Mouse (Mus musculus): ENCODE results near the gene Cd276. TPM values are rescaled to one million over a fixed set of nuclear protein-coding genes. Genes with fewer than 3 reads are reported as not detected.
A peak's percentile ranks its signal among the peaks of the same experiment; 100 is the strongest.

Gene Cd276
- polyA plus RNA-seq, 1 experiment: 1.3 TPM

DNA sequence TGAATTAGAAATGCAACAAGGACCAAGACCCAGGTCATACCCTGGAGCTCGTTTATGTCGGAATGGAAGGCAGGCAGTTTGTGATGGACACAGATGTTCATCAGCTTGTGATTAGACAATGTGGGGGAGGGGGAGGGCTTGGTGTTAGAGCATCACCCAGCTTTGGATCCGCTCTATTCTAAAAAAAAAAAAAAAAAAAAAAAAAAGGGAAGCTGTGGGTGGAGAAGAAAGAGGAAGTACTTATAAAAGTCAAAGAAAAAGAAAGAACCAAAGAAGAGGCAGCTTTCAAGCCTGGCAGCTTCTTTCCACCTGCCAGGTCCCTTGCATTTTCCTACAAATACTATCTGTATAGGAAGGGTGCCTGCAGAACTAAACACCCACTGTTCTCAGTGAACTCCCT is 17.5 kb downstream of the Cd276 start:
- no peak for TF ChIP-seq POLR2A (IDR thresholded peaks at IDR 0.05; ENCODE audit: low read depth, low read length)
- no peak for TF ChIP-seq CTCF (conservative IDR thresholded peaks at IDR 0.05; ENCODE audit: insufficient read depth, insufficient read length, low read depth, low read length)
- Histone ChIP-seq H3K27ac (ENCODE audit: insufficient read depth, low read depth, low read length) (no peak overlapping the region), H3K4me1 (ENCODE audit: control insufficient read depth, insufficient read depth, low read length) (peaks cover 5% of the 10 kb centered on the region), H3K27me3 (replicated peaks; ENCODE audit: control insufficient read depth, insufficient read depth, low read length) (no peaks in the 10 kb centered on the region), H3K4me3 (ENCODE audit: insufficient read depth, low read depth, low read length) (no peak overlapping the region), H3K36me3 (ENCODE audit: control insufficient read depth, insufficient read depth, low read length) (no peaks in the 10 kb centered on the region)
- 82% methylated on average over 3 of the region's 3 CpGs for WGBS
- no peak for DNase-seq

DNA sequence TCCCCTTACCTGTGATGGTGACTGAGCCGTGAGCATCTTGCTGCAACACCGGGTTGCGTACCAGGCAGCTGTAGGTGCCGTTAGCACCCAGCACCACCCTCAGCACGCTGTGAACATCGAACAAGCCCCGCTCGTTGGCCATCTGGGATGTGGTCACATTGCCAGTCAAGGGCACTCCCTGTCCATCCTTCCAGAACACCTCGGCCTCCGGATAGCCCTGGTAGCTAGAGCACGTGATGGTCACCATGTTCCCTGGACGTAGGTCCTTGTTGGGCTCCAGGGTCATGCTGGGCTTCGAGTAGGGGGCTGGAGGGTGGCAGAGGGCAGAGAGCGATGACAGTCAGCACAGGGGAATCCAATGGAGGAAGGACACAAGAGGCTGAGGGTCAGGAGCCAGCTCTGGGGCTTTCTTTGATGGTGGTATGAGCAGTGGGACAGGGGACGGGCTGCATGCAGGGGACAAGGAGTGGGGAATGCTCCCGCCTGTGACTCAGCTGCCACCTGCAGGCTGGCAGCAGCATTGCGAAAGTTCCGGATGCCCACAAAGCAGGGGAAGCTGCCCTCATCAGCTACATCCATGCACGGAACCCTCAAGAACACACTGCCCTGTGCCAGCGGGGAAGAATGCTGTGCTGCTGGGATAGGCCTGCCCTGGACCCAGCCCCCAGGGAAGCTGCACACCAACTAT is 19.6 kb downstream of the Cd276 start:
- no peak for DNase-seq
- Histone ChIP-seq H3K36me3 (ENCODE audit: control insufficient read depth, insufficient read depth, low read length) (no peaks in the 10 kb centered on the region), H3K4me1 (ENCODE audit: control insufficient read depth, insufficient read depth, low read length) (no peaks in the 10 kb centered on the region), H3K4me3 (ENCODE audit: insufficient read depth, low read depth, low read length) (no peak overlapping the region), H3K27ac (ENCODE audit: insufficient read depth, low read depth, low read length) (no peak overlapping the region), H3K27me3 (replicated peaks; ENCODE audit: control insufficient read depth, insufficient read depth, low read length) (no peaks in the 10 kb centered on the region)
- 78% methylated on average over 20 of the region's 20 CpGs for WGBS
- TF ChIP-seq CTCF (conservative IDR thresholded peaks at IDR 0.05; ENCODE audit: insufficient read depth, insufficient read length, low read depth, low read length) (peak; percentile 62), POLR2A (IDR thresholded peaks at IDR 0.05; ENCODE audit: low read depth, low read length) (no peak)

DNA sequence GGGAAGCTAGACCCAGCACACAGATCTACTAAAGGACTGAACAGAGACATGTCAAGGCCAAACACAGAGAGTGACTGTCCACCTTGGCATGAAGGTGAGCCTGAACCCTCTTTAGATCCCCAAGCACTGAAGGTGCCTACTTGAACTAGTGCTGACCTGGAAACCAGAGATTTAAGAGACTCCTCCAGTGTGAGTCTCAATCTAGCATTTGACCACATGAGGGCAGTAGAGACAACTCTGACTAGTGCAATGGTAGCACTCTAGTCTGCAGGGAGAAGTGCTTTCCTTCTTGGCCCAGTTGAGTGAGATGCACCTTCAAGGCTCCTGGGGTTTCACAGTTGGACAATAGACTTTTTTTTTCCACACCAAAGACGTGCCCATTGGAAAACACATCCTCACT is 20.5 kb downstream of the Cd276 start:
- 55% methylated on average over 1 of the region's 1 CpGs for WGBS
- TF ChIP-seq POLR2A (IDR thresholded peaks at IDR 0.05; ENCODE audit: low read depth, low read length) (no peak), CTCF (conservative IDR thresholded peaks at IDR 0.05; ENCODE audit: insufficient read depth, insufficient read length, low read depth, low read length) (peak; percentile 49)
- Histone ChIP-seq H3K36me3 (ENCODE audit: control insufficient read depth, insufficient read depth, low read length) (no peaks in the 10 kb centered on the region), H3K27me3 (replicated peaks; ENCODE audit: control insufficient read depth, insufficient read depth, low read length) (no peaks in the 10 kb centered on the region), H3K4me3 (ENCODE audit: insufficient read depth, low read depth, low read length) (no peak overlapping the region), H3K4me1 (ENCODE audit: control insufficient read depth, insufficient read depth, low read length) (no peaks in the 10 kb centered on the region), H3K27ac (ENCODE audit: insufficient read depth, low read depth, low read length) (no peak overlapping the region)
- DNase-seq: peak; percentile 68

DNA sequence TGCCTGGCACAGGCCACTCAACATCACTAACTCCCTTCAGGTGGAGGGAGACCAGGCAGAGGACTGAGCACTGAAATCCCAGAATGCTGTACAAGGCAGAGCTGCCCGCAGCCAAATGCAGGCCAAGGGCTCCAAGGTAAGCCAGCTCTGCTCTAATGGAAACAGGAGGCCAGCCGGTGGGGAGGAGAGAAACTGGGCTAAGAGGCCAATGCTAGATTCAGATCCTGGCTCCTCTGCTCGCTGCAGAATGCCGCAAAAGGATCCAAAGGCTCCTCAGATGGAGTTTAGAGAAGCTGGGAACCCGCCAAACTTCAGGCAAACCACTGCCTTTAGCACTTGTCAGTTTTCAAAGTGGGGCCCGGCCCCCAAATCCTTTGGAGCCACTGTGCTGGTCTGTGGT is 21.9 kb downstream of the Cd276 start:
- Histone ChIP-seq H3K4me3 (ENCODE audit: insufficient read depth, low read depth, low read length) (no peak overlapping the region), H3K36me3 (ENCODE audit: control insufficient read depth, insufficient read depth, low read length) (no peaks in the 10 kb centered on the region), H3K4me1 (ENCODE audit: control insufficient read depth, insufficient read depth, low read length) (no peaks in the 10 kb centered on the region), H3K27ac (ENCODE audit: insufficient read depth, low read depth, low read length) (no peak overlapping the region), H3K27me3 (replicated peaks; ENCODE audit: control insufficient read depth, insufficient read depth, low read length) (no peaks in the 10 kb centered on the region)
- TF ChIP-seq POLR2A (IDR thresholded peaks at IDR 0.05; ENCODE audit: low read depth, low read length): no peak
- no peak for TF ChIP-seq CTCF (conservative IDR thresholded peaks at IDR 0.05; ENCODE audit: insufficient read depth, insufficient read length, low read depth, low read length)
- WGBS: 93% methylated on average over 6 of the region's 6 CpGs
- no peak for DNase-seq

- TF ChIP-seq POLR2A (IDR thresholded peaks at IDR 0.05; ENCODE audit: low read depth, low read length) (no peak), CTCF (conservative IDR thresholded peaks at IDR 0.05; ENCODE audit: insufficient read depth, insufficient read length, low read depth, low read length) (no peak)
- Histone ChIP-seq H3K27me3 (replicated peaks; ENCODE audit: control insufficient read depth, insufficient read depth, low read length) (no peaks in the 10 kb centered on the region), H3K4me1 (ENCODE audit: control insufficient read depth, insufficient read depth, low read length) (no peaks in the 10 kb centered on the region), H3K27ac (ENCODE audit: insufficient read depth, low read depth, low read length) (no peak overlapping the region), H3K36me3 (ENCODE audit: control insufficient read depth, insufficient read depth, low read length) (no peaks in the 10 kb centered on the region), H3K4me3 (ENCODE audit: insufficient read depth, low read depth, low read length) (no peak overlapping the region)
- DNase-seq: no peak
- 89% methylated on average over 4 of the region's 4 CpGs for WGBS
Observed at GRCm38 (mm10) chr9:58532236-58532635, 23.0 kb downstream of the Cd276 start.

GRCm38 (mm10) chr9:58530407-58530806 is 24.8 kb downstream of the Cd276 start:
- TF ChIP-seq CTCF (conservative IDR thresholded peaks at IDR 0.05; ENCODE audit: insufficient read depth, insufficient read length, low read depth, low read length) (no peak), POLR2A (IDR thresholded peaks at IDR 0.05; ENCODE audit: low read depth, low read length) (no peak)
- Histone ChIP-seq H3K4me1 (ENCODE audit: control insufficient read depth, insufficient read depth, low read length) (no peaks in the 10 kb centered on the region), H3K27me3 (replicated peaks; ENCODE audit: control insufficient read depth, insufficient read depth, low read length) (no peaks in the 10 kb centered on the region), H3K27ac (ENCODE audit: insufficient read depth, low read depth, low read length) (no peak overlapping the region), H3K36me3 (ENCODE audit: control insufficient read depth, insufficient read depth, low read length) (no peaks in the 10 kb centered on the region), H3K4me3 (ENCODE audit: insufficient read depth, low read depth, low read length) (no peak overlapping the region)
- no peak for DNase-seq
- 92% methylated on average over 13 of the region's 13 CpGs for WGBS

- no peak for DNase-seq
- Histone ChIP-seq H3K4me1 (ENCODE audit: control insufficient read depth, insufficient read depth, low read length) (no peaks in the 10 kb centered on the region), H3K27me3 (replicated peaks; ENCODE audit: control insufficient read depth, insufficient read depth, low read length) (no peaks in the 10 kb centered on the region), H3K4me3 (ENCODE audit: insufficient read depth, low read depth, low read length) (no peak overlapping the region), H3K36me3 (ENCODE audit: control insufficient read depth, insufficient read depth, low read length) (no peaks in the 10 kb centered on the region), H3K27ac (ENCODE audit: insufficient read depth, low read depth, low read length) (no peak overlapping the region)
- WGBS: 70% methylated on average over 4 of the region's 4 CpGs
- TF ChIP-seq CTCF (conservative IDR thresholded peaks at IDR 0.05; ENCODE audit: insufficient read depth, insufficient read length, low read depth, low read length): no peak
- TF ChIP-seq POLR2A (IDR thresholded peaks at IDR 0.05; ENCODE audit: low read depth, low read length): no peak
Observed at GRCm38 (mm10) chr9:58527841-58528240, 27.4 kb downstream of the Cd276 start.

Data from kidney, adult 2 months (tissue).